Mouse (Mus musculus) thymus, postnatal 25 days (tissue): ENCODE measurements at regions not wholly inside any gene's neighbourhood (a gene's known extent, or its start where the extent isn't known, plus 50 kb on each side); places are given as distances from the start of the nearest gene placed in this dataset.

Experiments used
- DNase-seq: peaks from one replicate; pipeline ENCODE4 v3.0.0; 2022

GRCm38 (mm10) chr5:33548800-33549199 lies 80.6 kb downstream of the Fam53a start:
- no peak for DNase-seq

DNA sequence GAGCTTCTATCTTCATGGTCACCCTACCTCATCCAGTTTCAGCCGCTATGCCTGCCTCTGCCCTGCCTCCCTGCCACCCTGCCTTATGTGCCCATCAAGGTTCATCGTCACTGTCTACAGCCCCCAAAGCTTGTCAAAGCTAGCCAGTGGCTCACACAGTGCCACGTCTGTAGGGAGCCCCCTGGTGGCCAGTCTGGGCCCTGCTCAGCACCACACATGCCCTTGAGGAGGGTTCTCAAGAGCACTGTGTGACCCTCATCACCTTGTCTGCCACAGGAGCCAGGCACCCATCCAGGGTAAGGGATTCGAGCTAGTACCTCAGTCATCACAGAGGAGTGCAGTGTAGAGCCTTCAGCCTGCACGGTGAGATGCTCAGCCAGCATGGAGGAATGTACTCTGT lies 86.1 kb downstream of the Fam53a start:
- peak; percentile 77 for DNase-seq

DNA sequence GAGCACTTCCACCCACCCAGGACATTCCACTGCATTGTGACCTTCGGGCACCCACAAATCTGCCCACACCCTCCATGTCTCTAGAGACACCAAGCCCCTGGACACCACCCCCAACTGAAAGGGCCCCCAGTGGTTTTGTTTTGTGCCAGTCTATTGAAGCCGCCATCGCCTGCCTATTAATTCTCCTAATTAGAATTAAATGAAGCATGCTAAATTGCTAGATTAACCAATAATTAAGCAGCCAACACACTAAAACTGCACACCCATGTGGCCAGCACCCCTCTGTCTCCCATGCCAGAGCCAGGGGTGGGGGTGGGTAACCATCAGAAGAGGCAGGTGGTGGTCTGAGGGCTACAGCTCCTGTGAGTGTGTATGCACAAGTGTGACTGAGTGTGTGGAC lies 86.8 kb downstream of the Fam53a start:
- no peak for DNase-seq

GRCm38 (mm10) chr5:33542000-33542554 lies 87.4 kb downstream of the Fam53a start:
- no peak for DNase-seq

DNA sequence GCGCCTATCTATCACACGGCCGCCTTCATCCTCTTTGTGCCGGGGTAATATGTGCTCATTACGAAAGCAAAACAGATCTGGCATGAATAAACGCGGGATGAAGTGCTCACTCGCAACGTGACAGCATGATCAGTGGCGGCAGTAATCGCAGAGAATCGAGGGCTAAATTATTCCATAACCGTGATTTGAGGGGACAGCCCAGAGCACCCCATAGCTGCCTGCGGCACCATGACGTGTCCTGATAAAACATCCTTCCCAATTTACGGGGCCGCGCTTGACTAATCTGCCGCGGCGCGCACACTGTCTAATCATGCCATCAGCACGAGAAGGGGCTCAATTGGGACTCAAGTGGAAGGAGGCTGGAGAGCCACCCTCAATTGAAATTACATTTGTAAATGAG lies 89.2 kb downstream of the Fam53a start:
- DNase-seq: no peak

- DNase-seq: no peak
These were observed 92.0 kb downstream of the Fam53a start for GRCm38 (mm10) chr5:33537429-33537828.

DNA sequence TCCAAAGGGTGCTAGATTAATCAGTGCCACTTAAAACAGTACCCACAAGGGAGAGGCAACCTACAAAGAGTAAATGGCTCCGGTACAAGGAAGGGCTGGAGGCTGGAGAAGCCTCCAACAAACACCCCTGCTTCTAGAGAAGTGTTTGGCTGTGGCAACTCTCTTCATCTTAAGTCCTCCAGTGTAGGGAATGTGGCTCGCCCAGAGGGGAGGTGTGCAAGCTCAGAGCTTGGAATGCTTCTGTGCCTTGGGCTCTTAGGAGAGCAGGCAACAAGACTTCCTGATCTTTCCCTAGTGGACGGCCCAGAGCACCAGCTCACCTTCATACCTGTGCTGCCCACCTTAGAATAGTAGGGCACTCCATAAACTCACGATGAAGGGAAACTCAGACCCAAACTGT lies 92.4 kb downstream of the Fam53a start:
- DNase-seq: no peak

- no peak for DNase-seq
These were observed 93.2 kb downstream of the Fam53a start for GRCm38 (mm10) chr5:33536261-33536660.

DNA sequence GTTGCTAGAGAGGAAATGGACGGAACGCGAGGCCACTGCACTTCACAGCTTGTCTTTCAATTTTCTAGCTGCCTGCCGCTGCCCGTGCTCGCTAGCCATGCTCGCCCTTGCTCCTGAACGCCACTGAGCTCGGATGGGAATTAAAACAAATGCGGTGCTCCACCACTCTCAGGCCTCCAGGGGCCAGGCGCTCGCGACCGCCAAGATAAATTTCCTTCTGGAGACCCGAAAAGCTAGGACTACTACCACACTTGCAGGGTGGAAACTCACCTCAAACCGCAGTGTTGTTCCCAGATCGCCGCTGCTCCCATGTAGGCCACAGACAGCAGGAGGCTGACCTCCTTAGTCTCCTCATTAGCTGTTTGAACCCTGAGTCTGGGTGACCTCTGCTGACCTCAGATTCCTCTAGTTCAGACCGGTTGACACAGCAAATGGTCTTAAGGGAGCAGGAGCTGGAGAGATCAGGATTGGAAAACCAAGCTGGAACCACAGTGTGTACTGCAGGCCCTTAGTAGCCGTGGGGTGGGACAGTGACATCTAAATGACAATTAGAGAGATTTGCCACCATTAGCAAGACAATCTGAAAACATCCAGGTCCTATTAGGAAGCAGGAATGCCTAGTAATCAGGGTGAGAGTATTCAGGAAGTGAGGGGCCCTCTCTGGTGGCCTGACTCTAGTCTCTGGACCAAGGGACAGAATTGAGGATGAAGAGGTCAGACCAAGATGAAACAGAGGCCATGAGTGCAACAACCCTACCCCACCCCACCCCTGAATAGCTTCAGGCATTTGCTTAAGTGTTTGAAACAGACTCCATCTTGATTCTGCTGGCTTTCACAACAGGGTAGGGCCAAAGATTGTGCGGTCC lies 94.1 kb downstream of the Fam53a start:
- DNase-seq: no peak

GRCm38 (mm10) chr5:33534345-33534744 lies 95.1 kb downstream of the Fam53a start:
- no peak for DNase-seq

GRCm38 (mm10) chr5:33533185-33533584 lies 96.2 kb downstream of the Fam53a start:
- DNase-seq: no peak

GRCm38 (mm10) chr5:33531263-33531662 lies 97.5 kb upstream of the Nkx1-1 start:
- no peak for DNase-seq

DNA sequence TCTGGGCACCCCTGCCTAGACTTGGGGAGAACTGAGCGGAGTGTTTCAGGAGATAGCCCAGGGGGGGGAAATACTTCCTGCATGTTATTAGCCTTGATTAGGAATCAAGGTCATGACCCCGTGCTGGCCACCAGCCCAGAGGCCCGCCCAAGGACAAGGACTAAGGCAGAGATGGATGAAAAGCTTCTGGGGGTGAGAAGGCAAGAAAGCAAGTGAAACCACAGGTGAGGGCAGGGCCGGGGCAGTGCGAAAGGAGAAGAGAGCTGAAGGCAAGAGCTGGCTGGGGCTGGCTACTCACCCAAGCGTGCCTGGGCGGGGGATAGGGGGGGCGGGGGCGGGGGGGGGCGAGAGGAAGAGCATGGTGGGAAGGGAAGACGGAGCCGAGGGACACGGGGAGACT lies 96.0 kb upstream of the Nkx1-1 start:
- DNase-seq: no peak

DNA sequence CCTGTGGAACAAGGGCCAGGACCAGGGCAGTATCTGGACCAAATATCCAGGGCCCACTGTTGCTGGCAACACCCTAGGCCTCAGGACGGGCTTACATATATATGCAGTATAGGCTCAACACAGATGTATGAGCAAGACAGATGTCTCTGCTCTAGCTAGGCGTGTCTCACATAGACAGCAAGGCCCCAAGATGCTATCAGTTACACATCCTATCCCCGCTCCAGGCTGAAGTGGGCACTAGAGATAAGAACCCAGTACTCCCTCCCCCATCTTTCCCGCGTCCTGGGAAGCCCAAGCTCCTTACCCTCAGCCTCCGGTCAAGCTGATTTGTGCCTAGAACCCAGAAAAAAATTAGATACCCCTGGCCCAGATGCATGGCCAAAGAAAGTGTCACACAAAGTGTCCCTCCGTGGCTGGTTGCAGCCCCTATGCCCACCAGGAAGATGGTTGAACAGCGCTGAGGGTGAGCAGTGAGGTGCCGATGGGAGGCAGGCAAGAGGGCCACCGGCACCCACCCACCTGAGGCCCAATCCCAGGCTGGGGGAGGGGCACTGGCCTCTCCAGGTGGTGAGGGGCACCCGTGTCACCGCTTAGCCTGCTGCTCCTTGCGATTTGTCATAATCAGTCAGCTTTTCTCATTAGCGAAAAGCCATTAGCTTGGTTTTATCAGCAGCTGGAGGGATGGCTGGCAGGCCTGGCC lies 95.3 kb upstream of the Nkx1-1 start:
- no peak for DNase-seq

- no peak for DNase-seq
These were observed 94.0 kb upstream of the Nkx1-1 start for GRCm38 (mm10) chr5:33527750-33528149.

- no peak for DNase-seq
These were observed 93.5 kb upstream of the Nkx1-1 start for GRCm38 (mm10) chr5:33527316-33527715.

GRCm38 (mm10) chr5:33521951-33522742 lies 88.4 kb upstream of the Nkx1-1 start:
- no peak for DNase-seq

DNA sequence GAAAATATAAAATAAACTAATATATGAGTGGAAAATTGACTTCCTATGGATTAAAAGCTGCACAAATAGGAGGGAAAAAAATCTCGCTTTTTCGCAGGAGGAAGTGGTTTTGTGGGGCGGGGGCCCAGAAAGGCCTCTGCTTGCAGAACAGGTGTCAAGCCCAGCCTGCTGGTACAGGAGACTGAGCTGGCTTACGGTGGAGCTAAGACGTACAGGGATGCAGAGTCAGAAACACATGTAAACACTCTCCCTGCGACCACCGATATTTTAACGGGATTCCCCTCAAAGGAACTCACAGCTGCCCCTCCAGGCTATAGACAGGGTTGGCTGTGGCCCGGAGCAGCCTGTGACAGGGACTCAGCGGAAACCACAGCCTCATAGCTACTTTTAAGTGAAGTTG lies 87.1 kb upstream of the Nkx1-1 start:
- peak; percentile 80 for DNase-seq

GRCm38 (mm10) chr5:33519394-33519793 lies 85.6 kb upstream of the Nkx1-1 start:
- DNase-seq: no peak

DNA sequence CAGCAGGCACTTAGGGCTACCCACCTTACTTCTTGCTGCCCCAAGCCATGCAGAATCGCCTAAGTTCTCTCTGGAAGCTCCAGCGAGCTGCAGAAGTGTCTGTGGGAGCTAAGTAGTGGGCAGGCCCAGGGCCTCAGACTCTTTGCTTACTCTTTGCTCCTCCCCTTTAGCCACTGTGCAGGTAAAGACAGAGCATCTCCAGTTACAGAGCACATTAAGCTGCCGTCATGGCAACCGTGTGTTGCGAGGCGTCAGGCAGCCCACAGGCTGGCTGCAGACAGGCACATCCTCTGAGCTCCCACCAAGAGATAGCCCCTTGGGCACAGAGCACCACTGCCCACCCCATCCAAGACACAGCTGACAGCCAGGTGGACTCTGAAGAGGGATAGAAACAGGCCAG lies 85.1 kb upstream of the Nkx1-1 start:
- DNase-seq: no peak

DNA sequence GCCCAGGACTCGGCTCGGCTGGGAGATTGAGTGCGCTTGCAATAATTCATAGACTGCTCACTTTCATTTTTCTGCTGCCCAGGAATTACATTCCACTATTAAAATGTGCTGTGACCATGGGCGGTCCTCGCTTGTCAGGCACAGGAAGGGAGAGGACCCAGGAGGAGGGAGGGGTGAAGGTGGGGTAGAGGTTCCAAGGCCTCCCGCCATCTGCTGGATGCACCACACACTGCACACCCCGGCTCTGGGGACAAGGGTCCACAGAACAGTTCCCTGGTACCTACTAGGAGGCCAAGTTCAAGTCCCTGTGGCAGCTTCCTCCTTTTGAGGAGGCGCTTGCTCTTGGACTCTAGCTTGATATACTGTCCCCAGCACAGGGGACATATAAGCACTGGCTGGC lies 83.8 kb upstream of the Nkx1-1 start:
- DNase-seq: no peak

DNA sequence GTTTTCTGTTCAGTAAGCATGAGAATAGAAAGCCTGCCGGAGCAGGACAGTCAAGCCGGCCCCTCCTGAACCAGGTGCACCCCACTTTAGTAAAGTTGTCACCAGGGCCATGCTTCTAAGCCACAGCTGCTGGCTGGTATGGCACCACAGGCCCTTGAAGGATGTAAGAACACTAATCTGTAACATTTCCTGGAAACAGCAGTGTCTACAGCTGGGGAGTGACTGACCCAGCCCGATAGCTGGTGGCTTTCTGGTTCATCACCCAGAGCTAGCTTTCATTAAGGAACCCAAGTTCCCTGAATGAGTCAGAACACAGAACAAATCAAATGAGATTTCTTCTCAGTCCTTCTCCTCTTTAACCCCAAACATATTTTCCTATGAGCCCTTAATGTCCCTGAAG lies 82.4 kb upstream of the Nkx1-1 start:
- DNase-seq: peak; percentile 50

- no peak for DNase-seq
These were observed 78.6 kb upstream of the Nkx1-1 start for GRCm38 (mm10) chr5:33512253-33512884.
